Mouse (Mus musculus): Measurements from ENCODE around the gene Tcf7l2. TPM values are rescaled to one million over a fixed set of nuclear protein-coding genes. Genes with fewer than 3 reads are reported as not detected.

The Tcf7l2 gene
- polyA plus RNA-seq, 1 experiment from 2014 or later = 76.8 TPM

DNA sequence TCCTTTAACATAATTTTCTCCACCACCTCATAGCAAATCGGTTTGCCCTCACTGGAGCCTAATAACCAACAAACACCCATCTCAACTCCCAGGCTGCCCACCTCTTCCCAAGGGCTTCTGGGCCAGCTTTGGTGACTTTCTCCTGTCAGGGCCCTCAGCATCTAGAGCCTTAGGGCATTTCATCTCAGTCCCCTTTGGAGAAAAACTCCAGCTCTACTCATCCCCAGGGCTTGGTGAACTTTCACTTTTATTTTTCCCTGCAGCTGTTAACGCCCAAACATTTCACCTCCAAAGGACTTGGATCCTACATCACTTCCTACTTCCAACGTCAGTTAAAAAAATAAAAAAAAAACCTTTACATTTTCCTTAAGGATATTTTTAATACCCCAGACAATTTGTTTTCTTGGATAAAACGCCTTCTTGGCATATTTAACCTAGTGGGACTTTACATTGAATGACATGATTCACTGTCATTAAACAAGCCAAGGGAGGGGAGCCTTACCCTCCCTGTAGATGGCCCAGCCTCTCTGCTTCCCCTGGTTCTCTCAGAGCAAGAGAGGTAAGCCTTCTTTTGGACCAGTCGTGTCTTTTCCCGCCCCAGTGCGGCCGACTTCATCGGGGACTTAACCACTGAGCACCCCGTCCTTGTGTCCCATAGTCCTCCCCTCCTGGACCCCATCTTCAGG lies 724 bp upstream of the Tcf7l2 start:
- no peaks in the 10 kb centered on the region for H3K9me3 ChIP-seq (replicated peaks; ENCODE audit: control insufficient read depth, low read length)
- no peak for ATAC-seq (ENCODE audit: insufficient read depth, low FRiP score)
- H3K27ac ChIP-seq (ENCODE audit: low read length) = peak overlapping the region; percentile 99
- no peaks in the 10 kb centered on the region for H3K36me3 ChIP-seq (ENCODE audit: control insufficient read depth, insufficient read depth, low read length)
- H3K4me2 ChIP-seq (ENCODE audit: low read depth, low read length) = peak overlapping the region; percentile 83
- WGBS = 8% methylated on average over 10 of the region's 10 CpGs
- peak overlapping the region; percentile 99 for H3K9ac ChIP-seq (ENCODE audit: low read length)
- peak overlapping the region; percentile 67 for H3K4me3 ChIP-seq (replicated peaks; ENCODE audit: low read length)
- H3K4me1 ChIP-seq (ENCODE audit: control insufficient read depth, insufficient read depth, low read length) = peaks cover 5% of the 10 kb centered on the region
- no peaks in the 10 kb centered on the region for H3K27me3 ChIP-seq (ENCODE audit: control insufficient read depth, insufficient read depth, low read length)

DNA sequence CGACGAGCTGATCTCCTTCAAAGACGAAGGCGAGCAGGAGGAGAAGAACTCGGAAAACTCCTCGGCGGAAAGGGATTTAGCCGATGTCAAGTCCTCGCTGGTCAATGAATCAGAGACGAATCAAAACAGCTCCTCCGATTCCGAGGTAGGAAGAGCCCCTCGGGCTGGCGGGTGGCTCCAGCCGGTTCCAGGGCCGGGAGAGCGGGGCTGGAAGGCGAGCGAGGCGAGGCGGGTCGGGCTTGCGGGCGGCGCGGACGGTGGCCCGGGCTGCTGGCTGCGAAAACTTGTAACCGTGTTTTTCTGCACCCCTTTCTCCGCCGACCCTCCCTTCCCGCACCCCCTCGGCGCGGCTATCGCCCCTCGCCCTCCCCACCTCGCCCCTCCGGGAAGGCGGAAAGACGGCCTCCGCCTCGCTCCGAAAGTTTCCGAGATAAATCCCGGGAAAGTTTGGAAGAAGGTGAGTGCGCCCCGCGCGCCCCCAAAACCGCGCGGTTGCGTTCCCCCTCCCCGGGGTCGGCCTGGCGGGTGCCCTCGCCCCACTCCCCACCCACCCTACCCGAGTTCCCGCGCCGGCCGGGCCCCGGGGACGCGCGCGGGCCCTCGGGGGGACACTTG lies 873 bp downstream of the Tcf7l2 start:
- H3K4me3 ChIP-seq (replicated peaks; ENCODE audit: low read length) = peak overlapping the region; percentile 67
- peak overlapping the region; percentile 99 for H3K9ac ChIP-seq (ENCODE audit: low read length)
- no peaks in the 10 kb centered on the region for H3K27me3 ChIP-seq (ENCODE audit: control insufficient read depth, insufficient read depth, low read length)
- ATAC-seq (ENCODE audit: insufficient read depth, low FRiP score) = no peak
- peaks cover 18% of the 10 kb centered on the region for H3K4me1 ChIP-seq (ENCODE audit: control insufficient read depth, insufficient read depth, low read length)
- WGBS = under 1% methylated on average over 70 of the region's 70 CpGs
- peak overlapping the region; percentile 99 for H3K27ac ChIP-seq (ENCODE audit: low read length)
- peak overlapping the region; percentile 83 for H3K4me2 ChIP-seq (ENCODE audit: low read depth, low read length)
- no peaks in the 10 kb centered on the region for H3K9me3 ChIP-seq (replicated peaks; ENCODE audit: control insufficient read depth, low read length)
- no peaks in the 10 kb centered on the region for H3K36me3 ChIP-seq (ENCODE audit: control insufficient read depth, insufficient read depth, low read length)

DNA sequence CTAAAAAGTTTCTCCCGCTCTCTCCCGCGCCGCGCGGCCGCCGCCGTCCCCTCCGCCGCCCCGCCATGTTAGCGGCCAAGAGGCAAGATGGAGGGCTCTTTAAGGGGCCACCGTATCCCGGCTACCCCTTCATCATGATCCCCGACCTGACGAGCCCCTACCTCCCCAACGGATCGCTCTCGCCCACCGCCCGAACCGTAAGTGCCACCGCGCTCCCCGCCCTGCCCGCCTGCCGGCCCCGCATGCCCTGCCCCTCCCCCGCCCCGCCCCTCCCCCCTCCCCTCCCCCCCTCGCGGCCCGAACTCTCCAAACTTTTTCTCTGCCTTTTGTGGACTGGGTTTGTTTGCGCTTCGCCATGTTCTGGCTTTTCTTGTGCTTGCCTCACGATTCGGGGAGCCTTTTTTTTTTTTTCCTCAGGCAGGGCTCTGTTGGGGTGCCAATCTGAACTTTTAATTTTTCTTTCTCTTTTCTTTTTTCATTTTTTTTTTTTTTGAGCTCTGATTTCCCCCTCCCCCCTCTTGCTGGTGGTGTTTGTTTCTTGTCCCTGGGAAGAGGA lies 1.5 kb downstream of the Tcf7l2 start:
- Histone ChIP-seq H3K9me3 (replicated peaks; ENCODE audit: control insufficient read depth, low read length) (no peaks in the 10 kb centered on the region), H3K27me3 (ENCODE audit: control insufficient read depth, insufficient read depth, low read length) (no peaks in the 10 kb centered on the region), H3K36me3 (ENCODE audit: control insufficient read depth, insufficient read depth, low read length) (no peaks in the 10 kb centered on the region), H3K9ac (ENCODE audit: low read length) (peak overlapping the region; percentile 99), H3K27ac (ENCODE audit: low read length) (peak overlapping the region; percentile 99), H3K4me1 (ENCODE audit: control insufficient read depth, insufficient read depth, low read length) (peaks cover 24% of the 10 kb centered on the region), H3K4me3 (replicated peaks; ENCODE audit: low read length) (peak overlapping the region; percentile 67), H3K4me2 (ENCODE audit: low read depth, low read length) (peak overlapping the region; percentile 83)
- WGBS = under 1% methylated on average over 32 of the region's 38 CpGs
- ATAC-seq (ENCODE audit: insufficient read depth, low FRiP score) = peak; percentile 0; the same call in 1 of the 2 replicates

DNA sequence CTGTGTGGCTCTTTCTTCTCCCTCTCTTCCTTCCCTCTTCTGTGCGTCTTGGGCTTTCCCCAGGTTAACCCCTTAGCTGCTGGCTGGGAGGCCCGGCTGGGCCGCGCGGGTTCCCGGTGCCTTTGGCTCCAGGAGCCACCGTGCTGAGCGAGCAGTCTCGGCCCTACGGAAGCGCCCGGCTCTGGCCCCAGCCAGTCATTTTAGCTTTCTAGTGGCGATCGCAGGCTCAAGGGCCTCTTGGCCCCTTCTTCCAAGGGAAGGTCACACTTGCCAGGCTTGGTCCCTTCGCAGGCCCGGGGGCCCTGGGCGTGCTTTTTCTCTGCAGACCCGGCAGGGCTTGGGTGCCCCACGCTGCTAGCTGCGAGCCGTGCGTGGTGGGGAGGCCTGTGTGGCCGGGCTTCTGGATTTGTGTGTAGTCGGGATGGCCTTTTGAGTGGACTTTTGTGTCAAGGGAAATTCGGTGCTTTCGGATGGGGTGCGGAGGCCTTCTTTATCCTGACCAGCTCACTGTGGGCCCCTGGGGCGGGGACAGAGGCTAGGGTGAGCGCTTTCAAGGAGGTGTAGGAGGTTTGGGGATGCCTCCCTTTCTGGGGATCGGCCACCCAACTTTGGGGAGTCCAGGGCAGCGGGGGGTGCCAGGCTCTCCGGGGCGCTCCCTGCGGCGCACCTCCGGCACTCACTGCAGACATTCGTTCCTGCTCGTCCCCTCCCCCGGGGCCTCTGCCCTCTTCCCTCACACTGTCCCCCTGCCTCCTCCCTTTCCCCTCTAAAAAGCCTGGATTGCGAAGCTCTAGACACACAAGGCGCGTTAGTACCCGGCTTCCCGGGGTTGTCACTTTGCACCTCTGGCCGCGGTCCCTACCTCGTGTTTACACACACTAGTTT lies 2.2 kb downstream of the Tcf7l2 start:
- under 1% methylated on average over 47 of the region's 47 CpGs for WGBS
- ATAC-seq (ENCODE audit: insufficient read depth, low FRiP score) = peak; percentile 38
- Histone ChIP-seq H3K9me3 (replicated peaks; ENCODE audit: control insufficient read depth, low read length) (no peaks in the 10 kb centered on the region), H3K4me2 (ENCODE audit: low read depth, low read length) (peak overlapping the region; percentile 83), H3K9ac (ENCODE audit: low read length) (peak overlapping the region; percentile 99), H3K27me3 (ENCODE audit: control insufficient read depth, insufficient read depth, low read length) (no peaks in the 10 kb centered on the region), H3K27ac (ENCODE audit: low read length) (peak overlapping the region; percentile 99), H3K36me3 (ENCODE audit: control insufficient read depth, insufficient read depth, low read length) (no peaks in the 10 kb centered on the region), H3K4me3 (replicated peaks; ENCODE audit: low read length) (peak overlapping the region; percentile 67), H3K4me1 (ENCODE audit: control insufficient read depth, insufficient read depth, low read length) (peaks cover 30% of the 10 kb centered on the region)

DNA sequence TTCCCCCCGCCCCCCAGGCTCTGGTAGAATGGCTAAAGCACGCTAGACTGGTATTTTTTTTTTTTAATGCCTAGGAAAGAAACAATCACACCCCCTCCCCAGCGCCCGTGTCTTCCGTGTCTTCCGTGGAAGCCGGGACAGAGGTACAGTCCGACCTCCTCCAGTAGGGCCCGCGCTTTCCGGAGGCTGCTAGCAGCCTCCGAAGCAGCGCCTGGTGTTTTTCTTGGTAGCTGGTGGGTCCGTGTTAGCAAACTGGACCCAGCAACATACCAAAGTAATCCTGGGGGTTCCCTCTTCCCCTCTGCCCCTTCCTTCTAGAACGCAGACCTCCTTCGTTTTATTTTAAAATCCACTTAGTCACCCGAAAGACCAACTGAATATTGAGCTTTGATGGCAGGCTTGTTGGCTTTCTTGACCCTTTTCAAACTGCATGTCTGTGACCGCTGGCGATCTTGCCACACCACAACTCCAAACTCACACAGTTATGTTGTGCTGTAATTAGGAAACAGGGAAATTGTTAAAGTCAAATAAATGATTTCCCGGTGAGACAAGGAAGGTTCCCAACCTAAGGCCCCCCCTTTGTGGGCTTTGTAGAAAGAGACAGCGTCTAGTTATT lies 3.1 kb downstream of the Tcf7l2 start:
- H3K4me1 ChIP-seq (ENCODE audit: control insufficient read depth, insufficient read depth, low read length) = peaks cover 35% of the 10 kb centered on the region
- 6% methylated on average over 21 of the region's 21 CpGs for WGBS

DNA sequence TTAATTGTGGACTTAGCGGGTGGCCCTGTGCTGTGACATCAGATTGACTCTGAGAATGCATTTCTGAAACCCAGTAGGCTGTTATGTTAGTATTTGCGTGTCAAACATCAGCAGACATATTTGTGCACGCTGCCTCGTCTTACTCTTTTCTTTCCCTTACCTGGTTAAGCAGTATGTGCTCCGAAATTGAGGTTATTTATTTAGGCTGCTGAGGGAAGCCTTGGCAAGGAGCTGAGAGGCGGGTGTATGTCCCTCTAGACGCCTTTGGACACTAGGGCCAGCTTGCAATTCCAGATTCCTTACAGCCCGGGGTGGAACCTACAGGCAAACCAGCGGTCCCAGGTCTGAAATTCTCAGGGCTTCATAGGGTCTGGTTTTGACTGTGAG lies 3.6 kb downstream of the Tcf7l2 start:
- WGBS = 24% methylated on average over 9 of the region's 9 CpGs
- Histone ChIP-seq H3K27ac (ENCODE audit: low read length) (peak overlapping the region; percentile 99; the same call in 1 of the 2 replicates), H3K4me1 (ENCODE audit: control insufficient read depth, insufficient read depth, low read length) (peaks cover 40% of the 10 kb centered on the region)

More for the DNA sequence above, 3.1 kb downstream of the Tcf7l2 start:
- peak overlapping the region; percentile 99 for H3K27ac ChIP-seq (ENCODE audit: low read length)
- peak overlapping the region; percentile 83 for H3K4me2 ChIP-seq (ENCODE audit: low read depth, low read length)
- H3K9ac ChIP-seq (ENCODE audit: low read length) = peak overlapping the region; percentile 99
- H3K36me3 ChIP-seq (ENCODE audit: control insufficient read depth, insufficient read depth, low read length) = no peaks in the 10 kb centered on the region
- no peaks in the 10 kb centered on the region for H3K27me3 ChIP-seq (ENCODE audit: control insufficient read depth, insufficient read depth, low read length)
- ATAC-seq (ENCODE audit: insufficient read depth, low FRiP score) = no peak
- H3K4me3 ChIP-seq (replicated peaks; ENCODE audit: low read length) = peak overlapping the region; percentile 67
- H3K9me3 ChIP-seq (replicated peaks; ENCODE audit: control insufficient read depth, low read length) = no peaks in the 10 kb centered on the region

DNA sequence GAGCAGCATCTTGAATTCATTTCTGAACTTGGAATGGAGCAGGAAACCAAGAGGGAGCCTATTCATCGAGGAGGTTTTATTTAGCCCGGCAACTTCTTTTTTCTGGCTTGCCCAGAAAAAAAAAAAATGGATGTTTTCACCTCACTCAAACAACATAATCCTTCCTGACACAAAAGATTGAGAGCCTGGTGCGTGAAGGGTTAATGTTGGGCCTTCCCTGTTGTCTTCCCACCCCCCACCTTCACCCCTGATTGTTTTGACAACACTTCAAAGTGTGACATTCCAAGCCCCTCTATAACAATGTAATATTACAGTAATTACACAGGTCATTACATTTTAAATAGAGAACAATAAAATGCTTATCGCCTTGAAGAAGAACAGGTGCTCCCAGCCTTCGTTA lies 4.6 kb downstream of the Tcf7l2 start:
- Histone ChIP-seq H3K9ac (ENCODE audit: low read length) (peak overlapping the region; percentile 43), H3K27me3 (ENCODE audit: control insufficient read depth, insufficient read depth, low read length) (no peaks in the 10 kb centered on the region), H3K9me3 (replicated peaks; ENCODE audit: control insufficient read depth, low read length) (no peaks in the 10 kb centered on the region), H3K4me2 (ENCODE audit: low read depth, low read length) (peak overlapping the region; percentile 33; the same call in 1 of the 2 replicates), H3K4me3 (replicated peaks; ENCODE audit: low read length) (no peak overlapping the region), H3K27ac (ENCODE audit: low read length) (no peak overlapping the region), H3K4me1 (ENCODE audit: control insufficient read depth, insufficient read depth, low read length) (peaks cover 44% of the 10 kb centered on the region), H3K36me3 (ENCODE audit: control insufficient read depth, insufficient read depth, low read length) (no peaks in the 10 kb centered on the region)
- WGBS = 37% methylated on average over 5 of the region's 5 CpGs
- no peak for ATAC-seq (ENCODE audit: insufficient read depth, low FRiP score)

More for the DNA sequence above, 3.6 kb downstream of the Tcf7l2 start:
- no peak for ATAC-seq (ENCODE audit: insufficient read depth, low FRiP score)
- no peaks in the 10 kb centered on the region for H3K36me3 ChIP-seq (ENCODE audit: control insufficient read depth, insufficient read depth, low read length)
- no peaks in the 10 kb centered on the region for H3K27me3 ChIP-seq (ENCODE audit: control insufficient read depth, insufficient read depth, low read length)
- peak overlapping the region; percentile 99 for H3K9ac ChIP-seq (ENCODE audit: low read length)
- H3K4me3 ChIP-seq (replicated peaks; ENCODE audit: low read length) = peak overlapping the region; percentile 67
- H3K4me2 ChIP-seq (ENCODE audit: low read depth, low read length) = peak overlapping the region; percentile 83
- no peaks in the 10 kb centered on the region for H3K9me3 ChIP-seq (replicated peaks; ENCODE audit: control insufficient read depth, low read length)

DNA sequence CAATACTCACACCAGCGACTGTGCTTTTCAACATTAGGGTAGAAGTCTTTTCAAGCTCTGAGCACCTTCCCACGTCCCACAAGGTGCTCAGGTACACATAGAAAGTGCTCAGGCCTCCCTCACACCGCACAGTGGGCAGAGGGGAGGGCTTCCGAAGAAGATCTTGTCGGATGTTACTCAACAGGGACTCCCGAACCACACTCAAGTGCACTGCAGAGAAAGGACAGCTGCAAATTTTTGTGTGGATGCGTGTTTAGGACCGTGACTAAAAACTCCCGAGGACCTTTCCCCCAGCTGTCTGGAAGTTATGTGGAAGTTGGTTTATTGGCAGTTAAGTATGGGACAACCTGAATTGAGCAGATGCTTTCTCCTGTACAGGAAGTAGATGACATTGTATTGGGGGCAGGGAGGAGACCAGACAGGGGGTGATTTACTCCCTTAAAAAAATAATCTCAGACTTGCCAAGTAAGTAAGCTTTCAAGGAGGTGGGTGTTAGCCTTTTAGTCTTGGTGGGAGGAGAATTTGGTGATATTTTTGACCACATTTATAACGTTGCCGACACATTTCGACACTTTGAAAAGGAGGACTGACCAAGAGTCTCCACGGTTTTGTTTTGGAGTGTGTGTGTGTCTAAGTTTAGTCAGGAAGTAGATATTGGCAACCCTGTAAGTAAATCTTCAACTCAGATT lies 5.8 kb downstream of the Tcf7l2 start:
- no peak overlapping the region for H3K4me3 ChIP-seq (replicated peaks; ENCODE audit: low read length)
- WGBS = 21% methylated on average over 13 of the region's 13 CpGs
- no peak overlapping the region for H3K27ac ChIP-seq (ENCODE audit: low read length)
- no peaks in the 10 kb centered on the region for H3K9me3 ChIP-seq (replicated peaks; ENCODE audit: control insufficient read depth, low read length)
- no peak overlapping the region for H3K9ac ChIP-seq (ENCODE audit: low read length)
- H3K27me3 ChIP-seq (ENCODE audit: control insufficient read depth, insufficient read depth, low read length) = no peaks in the 10 kb centered on the region
- no peaks in the 10 kb centered on the region for H3K36me3 ChIP-seq (ENCODE audit: control insufficient read depth, insufficient read depth, low read length)
- no peak for ATAC-seq (ENCODE audit: insufficient read depth, low FRiP score)
- peaks cover 46% of the 10 kb centered on the region for H3K4me1 ChIP-seq (ENCODE audit: control insufficient read depth, insufficient read depth, low read length)
- peak overlapping the region; percentile 22; the same call in 1 of the 2 replicates for H3K4me2 ChIP-seq (ENCODE audit: low read depth, low read length)

All from stomach, embryonic 16.5 days (tissue).